Mouse (Mus musculus) thymus, postnatal 25 days (tissue): ENCODE measurements around the gene Rbfox2.
"Not testable (repeated sequence)": the region's sequence is repeated elsewhere in the genome, so short reads cannot be mapped to it uniquely, and the experiment has no call there.

Source experiments
- DNase-seq: peaks from one replicate; pipeline ENCODE4 v3.0.0; 2022

The Rbfox2 gene

DNA sequence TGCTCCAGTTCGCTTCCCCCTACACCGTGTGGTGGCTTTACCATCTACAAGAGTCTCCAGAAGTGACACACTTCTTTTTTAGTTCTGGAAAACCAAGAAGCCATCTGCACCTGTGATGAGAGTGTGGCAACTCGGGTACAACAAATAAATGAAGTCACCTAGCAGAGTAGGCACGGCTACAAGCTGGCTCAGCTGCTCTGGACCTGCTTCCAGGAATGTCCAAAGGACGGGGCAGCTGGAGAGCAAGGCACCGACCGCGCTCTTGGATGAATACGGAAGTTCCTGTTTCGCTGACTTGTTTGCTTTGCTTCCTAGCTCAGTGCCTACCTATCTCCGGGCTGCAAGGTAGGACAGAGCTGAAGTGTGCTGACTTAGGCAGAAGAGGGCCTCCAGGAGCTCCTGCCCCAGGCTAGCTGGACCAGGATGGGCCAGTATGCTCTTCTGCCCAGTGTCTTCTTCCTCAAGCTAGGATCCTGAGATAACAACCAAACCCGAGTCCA lies 22.9 kb upstream of the Rbfox2 start:
- DNase-seq, result no peak

- no peak for DNase-seq
Measured at GRCm38 (mm10) chr15:77326361-77326760, 19.6 kb upstream of the Rbfox2 start.

- no peak for DNase-seq
Measured at GRCm38 (mm10) chr15:77324426-77324825, 17.6 kb upstream of the Rbfox2 start.

- DNase-seq, result no peak
Measured at GRCm38 (mm10) chr15:77323226-77323625, 16.4 kb upstream of the Rbfox2 start.

GRCm38 (mm10) chr15:77313701-77314100 lies 6.9 kb upstream of the Rbfox2 start:
- no peak for DNase-seq

DNA sequence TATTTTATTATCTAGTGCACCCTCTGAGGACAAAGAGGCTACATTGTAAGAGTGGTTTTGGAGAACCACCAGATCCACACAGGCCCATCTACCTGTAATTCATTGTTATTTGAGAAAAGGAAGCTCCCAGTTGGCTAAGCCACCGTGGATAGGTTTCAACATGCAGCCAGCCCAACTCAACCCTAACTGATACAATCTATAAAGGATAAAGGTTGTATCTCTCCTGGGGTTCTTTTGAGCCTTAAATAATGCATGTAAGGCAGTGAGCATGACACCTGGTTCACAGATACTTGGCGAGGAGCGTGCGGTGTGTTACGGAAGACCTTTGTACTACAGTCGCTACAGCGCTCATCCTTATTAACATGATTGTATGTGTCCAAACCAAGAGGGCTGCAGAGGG lies 6.0 kb upstream of the Rbfox2 start:
- no peak for DNase-seq

GRCm38 (mm10) chr15:77307767-77308495 lies 1.1 kb upstream of the Rbfox2 start:
- no peak for DNase-seq

DNA sequence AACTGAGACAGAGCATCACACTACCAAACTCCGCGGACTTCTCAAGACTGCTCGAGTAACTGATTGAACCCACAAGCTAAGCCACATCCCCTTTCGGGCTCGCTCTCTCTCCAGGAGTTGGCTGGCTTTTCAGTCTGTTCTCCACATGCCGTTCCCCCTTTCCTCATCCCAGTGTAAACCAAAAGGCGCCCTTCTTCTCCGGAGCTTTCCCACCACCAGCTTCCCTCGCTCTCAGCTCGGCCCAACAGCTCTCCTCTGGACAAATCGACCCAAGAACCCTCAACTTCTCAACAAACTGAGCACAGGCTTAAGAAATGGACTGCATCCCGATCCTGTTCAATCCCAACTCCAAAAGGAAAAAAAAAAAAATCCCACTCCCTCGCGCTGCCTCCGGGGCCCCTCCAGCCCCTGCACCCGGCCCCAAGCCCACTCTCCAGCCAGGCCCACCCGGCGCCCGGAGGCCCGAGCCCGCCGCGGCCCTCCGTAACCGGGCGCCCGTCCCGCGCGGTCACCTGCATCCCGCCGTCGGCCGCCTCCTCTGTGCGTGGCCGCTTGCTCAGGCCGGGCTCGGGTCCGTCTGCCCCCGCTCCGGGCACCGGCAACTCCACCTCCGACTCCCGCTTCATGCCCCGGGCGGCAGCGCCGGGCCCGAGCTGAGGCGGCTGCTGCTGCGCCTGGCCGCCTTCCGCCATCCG lies 805 bp downstream of the Rbfox2 start:
- DNase-seq, result no peak

DNA sequence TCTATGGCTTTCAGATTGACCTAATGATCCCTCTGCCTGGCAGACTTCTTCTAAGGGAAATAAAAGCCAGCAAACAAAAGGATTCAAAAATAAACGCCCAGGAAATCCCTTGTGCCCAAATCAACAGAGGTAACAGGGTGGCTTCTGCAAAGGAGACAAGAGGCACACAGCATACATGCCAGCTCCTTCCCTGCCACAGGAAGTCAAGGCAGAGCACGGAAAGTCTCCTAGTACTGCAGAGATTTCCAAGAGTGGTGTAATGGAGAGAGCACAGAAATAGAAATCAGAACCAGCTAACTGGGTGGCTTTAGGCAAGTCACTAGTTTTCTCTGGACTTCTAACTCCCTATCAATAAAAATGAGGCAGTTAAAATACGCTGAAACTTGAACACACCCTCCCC lies 1.8 kb downstream of the Rbfox2 start:
- no peak for DNase-seq

- DNase-seq, result no peak
Measured at GRCm38 (mm10) chr15:77301122-77301521, 5.7 kb downstream of the Rbfox2 start.

DNA sequence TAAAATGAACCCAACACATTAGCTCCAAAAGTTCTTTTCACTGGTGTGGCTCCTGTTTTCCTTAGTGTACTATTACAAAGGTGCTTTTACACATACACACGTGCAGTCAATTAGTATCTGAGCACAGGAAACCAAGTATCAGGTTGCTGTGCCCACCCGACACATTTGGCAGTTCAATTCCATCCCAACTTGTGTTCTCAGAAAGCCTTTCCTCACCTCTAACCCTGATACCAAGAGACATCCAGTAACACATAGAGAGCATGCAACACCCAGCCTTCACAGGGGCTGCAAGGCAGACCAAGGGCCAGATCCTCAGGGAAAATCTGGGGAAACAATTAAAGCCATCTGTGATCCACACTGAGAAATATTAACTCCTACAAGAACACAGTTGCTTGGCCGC lies 8.2 kb downstream of the Rbfox2 start:
- DNase-seq, result no peak

DNA sequence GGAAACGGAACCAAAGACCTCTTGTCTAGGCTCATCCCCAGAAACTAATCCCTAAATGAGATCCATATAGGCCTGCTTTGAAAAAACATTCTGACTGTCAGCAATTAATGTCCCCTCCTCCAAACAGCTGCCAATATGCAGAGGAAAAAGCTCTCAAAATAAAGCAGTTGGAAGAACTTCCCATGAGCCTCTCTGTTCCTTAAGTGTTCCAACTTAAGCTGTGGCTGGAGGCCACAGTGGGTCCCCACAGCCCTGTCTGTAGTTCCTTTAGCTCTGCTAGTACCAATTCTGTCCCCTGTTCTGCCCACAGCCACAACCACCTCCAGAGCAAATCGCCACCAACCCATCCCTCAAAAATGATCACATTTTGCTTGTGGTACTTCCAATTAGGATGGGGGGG lies 10.2 kb downstream of the Rbfox2 start:
- no peak for DNase-seq

DNA sequence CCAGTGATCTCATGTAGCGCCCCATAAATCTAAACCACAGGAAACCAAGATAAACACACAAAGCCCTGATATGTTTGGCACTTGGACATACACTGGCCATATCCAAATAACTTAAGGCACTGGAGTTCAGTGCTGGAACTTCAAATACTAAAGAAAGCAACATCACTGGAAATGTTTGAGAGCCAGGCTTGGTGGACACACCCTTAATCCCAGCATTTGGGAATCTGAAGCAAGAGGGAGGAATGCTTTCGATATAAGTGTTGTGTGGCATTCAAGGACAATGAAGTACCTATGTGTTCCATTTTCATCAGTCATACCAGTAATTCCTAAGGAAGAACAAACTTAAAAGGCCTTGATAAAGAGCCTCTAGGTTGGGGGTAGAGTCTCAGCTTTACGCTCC lies 13.3 kb downstream of the Rbfox2 start:
- DNase-seq, result no peak

DNA sequence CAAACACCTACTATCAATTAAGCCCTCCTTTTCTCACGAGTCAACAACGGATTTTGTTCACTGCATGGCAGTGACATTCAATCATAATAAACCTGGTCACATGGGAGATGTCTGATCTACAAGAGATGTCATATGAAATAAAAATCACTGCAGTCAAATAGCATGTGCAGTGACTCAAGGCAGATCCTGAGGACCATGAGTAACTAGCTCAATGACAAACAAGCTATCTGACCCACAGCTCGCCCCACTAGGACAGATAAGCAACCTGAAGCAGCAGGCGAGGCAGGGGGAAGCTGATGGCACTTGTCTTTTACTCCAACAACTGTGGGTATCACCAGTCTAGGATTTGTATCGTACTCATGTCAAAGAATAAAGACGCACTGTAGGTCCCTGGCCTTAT lies 14.4 kb downstream of the Rbfox2 start:
- no peak for DNase-seq

DNA sequence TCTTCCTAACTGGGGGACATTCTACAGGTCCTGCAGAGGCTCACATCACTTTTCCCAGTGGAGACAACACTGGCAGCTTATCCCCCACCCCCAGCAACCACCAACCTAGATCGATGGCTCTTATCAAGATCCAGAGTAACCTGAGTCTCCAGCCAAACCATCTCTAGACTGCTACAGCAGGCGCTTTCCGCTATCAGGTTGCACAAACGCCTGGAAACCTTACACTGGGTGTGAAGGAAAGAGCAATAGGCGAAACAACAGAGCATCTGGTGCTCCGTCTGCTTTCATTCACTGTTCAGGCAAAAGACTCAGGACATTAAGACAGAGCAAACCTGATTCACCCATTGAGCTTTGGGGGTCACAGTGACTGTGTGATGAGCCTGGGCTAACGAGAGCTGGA lies 15.3 kb downstream of the Rbfox2 start:
- DNase-seq, result no peak

DNA sequence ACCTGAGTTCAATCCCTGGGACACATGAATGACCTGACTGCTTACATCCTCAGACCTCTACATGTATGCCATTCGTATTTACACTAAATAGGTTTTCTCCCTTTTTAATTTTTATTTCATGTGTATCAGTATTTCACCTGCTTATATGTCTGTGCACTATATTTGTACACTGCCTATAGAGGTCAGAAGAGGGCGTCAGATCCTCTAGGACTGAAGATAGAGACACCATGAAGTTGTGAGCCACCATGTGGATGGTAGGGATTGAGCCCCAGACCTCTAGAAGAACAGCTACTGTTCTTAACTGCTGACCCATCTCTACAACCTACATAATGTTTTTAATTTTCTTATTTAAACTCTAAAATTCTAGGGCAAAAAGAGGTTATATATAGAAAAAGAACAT lies 16.5 kb downstream of the Rbfox2 start:
- no peak for DNase-seq

DNA sequence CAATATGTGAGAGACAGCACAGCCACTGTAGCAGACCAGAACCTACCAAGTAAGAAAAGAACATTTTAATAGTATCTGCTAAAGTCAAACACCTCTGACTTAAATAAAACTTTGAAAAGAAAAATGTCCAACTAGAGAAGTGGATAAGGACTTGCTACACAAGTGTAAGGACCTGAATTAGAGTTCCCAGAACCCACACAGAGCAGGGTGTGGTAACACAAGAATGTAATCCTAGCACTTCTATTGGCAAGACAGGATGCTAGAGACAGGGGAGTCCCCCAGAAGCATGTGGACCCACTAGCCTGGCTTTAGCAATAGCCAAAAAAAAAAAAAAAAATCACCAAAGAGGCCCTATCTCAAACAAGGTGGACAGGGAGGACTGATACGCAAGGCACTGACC lies 26.7 kb downstream of the Rbfox2 start:
- DNase-seq, result no peak

DNA sequence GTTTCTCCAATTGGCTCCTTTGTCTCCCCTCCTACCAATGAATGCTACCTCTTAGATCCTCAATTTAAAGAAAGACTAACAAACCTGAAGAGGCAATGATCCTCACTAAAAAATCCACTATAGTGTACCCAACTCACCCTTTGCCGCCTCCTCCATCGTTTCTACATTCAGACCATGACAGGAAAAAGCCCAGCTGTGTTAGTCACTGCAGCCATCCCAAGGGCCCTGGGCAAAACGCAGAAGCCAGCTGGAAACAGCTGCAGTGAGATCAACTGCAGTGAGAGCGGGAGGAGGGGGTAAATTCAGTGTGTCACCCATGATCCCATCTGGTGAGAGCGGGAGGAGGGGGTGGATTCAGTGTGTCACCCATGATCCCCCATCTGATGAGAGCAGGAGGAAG lies 28.0 kb downstream of the Rbfox2 start:
- no peak for DNase-seq

GRCm38 (mm10) chr15:77276838-77277725 lies 29.7 kb downstream of the Rbfox2 start:
- no peak for DNase-seq

- no peak for DNase-seq
Measured at GRCm38 (mm10) chr15:77276300-77276699, 30.5 kb downstream of the Rbfox2 start.

DNA sequence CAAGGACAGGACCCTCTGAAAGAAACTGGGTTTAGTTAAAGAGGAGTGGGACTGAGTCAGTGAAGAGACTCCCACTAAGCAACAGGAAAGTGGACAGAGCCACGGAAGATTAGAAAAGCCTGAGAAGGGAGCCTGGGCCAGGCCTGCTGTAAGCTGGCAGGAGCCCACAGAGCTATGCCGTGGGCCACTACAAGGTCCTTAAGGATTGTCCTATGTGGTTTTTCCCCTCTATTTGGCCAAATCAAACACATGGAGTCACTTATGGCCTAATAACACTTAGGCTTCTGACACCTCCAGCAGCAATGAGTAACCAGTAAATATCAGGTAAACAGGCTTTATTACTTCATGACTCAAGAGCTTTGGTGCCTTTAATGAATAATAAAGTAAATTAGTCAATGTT lies 31.2 kb downstream of the Rbfox2 start:
- DNase-seq, result no peak

- DNase-seq, result no peak
Measured at GRCm38 (mm10) chr15:77273947-77274346, 32.9 kb downstream of the Rbfox2 start.

- no peak for DNase-seq
Measured at GRCm38 (mm10) chr15:77271285-77271684, 35.5 kb downstream of the Rbfox2 start.

DNA sequence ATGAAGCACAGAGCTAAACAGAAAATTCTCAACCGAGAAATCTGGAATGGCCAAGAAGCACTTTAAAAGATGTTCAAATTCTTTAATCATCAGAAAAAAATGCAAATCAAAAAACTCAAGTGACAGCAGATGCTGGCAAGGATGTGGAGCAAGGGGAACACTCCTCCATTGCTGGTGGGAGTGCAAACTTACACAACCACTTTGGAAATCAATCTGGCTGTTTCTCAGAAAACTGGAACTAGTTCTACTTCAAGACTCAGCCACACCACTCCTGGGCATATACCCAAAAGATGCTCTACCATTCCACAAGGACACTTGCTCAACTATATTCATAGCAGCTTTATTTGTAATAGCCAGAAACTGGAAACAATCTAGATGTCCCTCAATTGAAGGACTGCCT lies 37.3 kb downstream of the Rbfox2 start:
- DNase-seq, result not testable (repeated sequence)
